Mouse (Mus musculus): ENCODE measurements around the gene Srgn. TPM values are rescaled to one million over a fixed set of nuclear protein-coding genes. Genes with fewer than 3 reads are reported as not detected.

Srgn gene
- polyA plus RNA-seq, 1 experiment from 2014 or later: 6.9 TPM

- DNase-seq (ENCODE audit: low spot score): no peak
- WGBS: 92% methylated on average over 12 of the region's 12 CpGs
- H3K36me3 ChIP-seq (replicated peaks; ENCODE audit: control insufficient read depth, insufficient read depth, low read depth, low read length): no peaks in the 10 kb centered on the region
- no peak for ATAC-seq (replicated peaks; ENCODE audit: insufficient number of reproducible peaks, low FRiP score, low TSS enrichment, low read depth)
- no peak overlapping the region for H3K27ac ChIP-seq (replicated peaks; ENCODE audit: low read depth, low read length)
- H3K4me3 ChIP-seq (ENCODE audit: low read depth, low read length): no peak overlapping the region
- H3K9ac ChIP-seq (replicated peaks; ENCODE audit: low read length): no peak overlapping the region
- no peaks in the 10 kb centered on the region for H3K27me3 ChIP-seq (ENCODE audit: control insufficient read depth, insufficient read depth, low read length)
- no peaks in the 10 kb centered on the region for H3K9me3 ChIP-seq (replicated peaks; ENCODE audit: control insufficient read depth, low read length)
- H3K4me2 ChIP-seq (ENCODE audit: low read depth, low read length): no peak overlapping the region
- no peaks in the 10 kb centered on the region for H3K4me1 ChIP-seq (ENCODE audit: control insufficient read depth, insufficient read depth, low read length)
Measured at GRCm38 (mm10) chr10:62541499-62541898, 14.2 kb upstream of the Srgn start.

GRCm38 (mm10) chr10:62540800-62541199, 13.5 kb upstream of the Srgn start:
- H3K9ac ChIP-seq (replicated peaks; ENCODE audit: low read length): no peak overlapping the region
- H3K4me2 ChIP-seq (ENCODE audit: low read depth, low read length): no peak overlapping the region
- ATAC-seq (replicated peaks; ENCODE audit: insufficient number of reproducible peaks, low FRiP score, low TSS enrichment, low read depth) (no peak), DNase-seq (ENCODE audit: low spot score) (no peak)
- no peaks in the 10 kb centered on the region for H3K27me3 ChIP-seq (ENCODE audit: control insufficient read depth, insufficient read depth, low read length)
- no peak overlapping the region for H3K4me3 ChIP-seq (ENCODE audit: low read depth, low read length)
- H3K36me3 ChIP-seq (replicated peaks; ENCODE audit: control insufficient read depth, insufficient read depth, low read depth, low read length): no peaks in the 10 kb centered on the region
- H3K4me1 ChIP-seq (ENCODE audit: control insufficient read depth, insufficient read depth, low read length): no peaks in the 10 kb centered on the region
- no peaks in the 10 kb centered on the region for H3K9me3 ChIP-seq (replicated peaks; ENCODE audit: control insufficient read depth, low read length)
- 61% methylated on average over 3 of the region's 3 CpGs for WGBS
- H3K27ac ChIP-seq (replicated peaks; ENCODE audit: low read depth, low read length): no peak overlapping the region

- H3K4me2 ChIP-seq (ENCODE audit: low read depth, low read length): no peak overlapping the region
- WGBS: 84% methylated on average over 7 of the region's 7 CpGs
- DNase-seq (ENCODE audit: low spot score): no peak
Measured at GRCm38 (mm10) chr10:62534509-62534908, 7.3 kb upstream of the Srgn start.

GRCm38 (mm10) chr10:62532832-62533231, 5.6 kb upstream of the Srgn start:
- no peak for ATAC-seq (replicated peaks; ENCODE audit: insufficient number of reproducible peaks, low FRiP score, low TSS enrichment, low read depth)
- WGBS: 60% methylated on average over 2 of the region's 2 CpGs
- no peak for DNase-seq (ENCODE audit: low spot score)
- no peaks in the 10 kb centered on the region for H3K9me3 ChIP-seq (replicated peaks; ENCODE audit: control insufficient read depth, low read length)
- no peak overlapping the region for H3K4me2 ChIP-seq (ENCODE audit: low read depth, low read length)
- H3K27me3 ChIP-seq (ENCODE audit: control insufficient read depth, insufficient read depth, low read length): no peaks in the 10 kb centered on the region
- H3K4me3 ChIP-seq (ENCODE audit: low read depth, low read length): no peak overlapping the region
- no peak overlapping the region for H3K27ac ChIP-seq (replicated peaks; ENCODE audit: low read depth, low read length)
- H3K9ac ChIP-seq (replicated peaks; ENCODE audit: low read length): no peak overlapping the region
- no peaks in the 10 kb centered on the region for H3K36me3 ChIP-seq (replicated peaks; ENCODE audit: control insufficient read depth, insufficient read depth, low read depth, low read length)
- no peaks in the 10 kb centered on the region for H3K4me1 ChIP-seq (ENCODE audit: control insufficient read depth, insufficient read depth, low read length)

More at GRCm38 (mm10) chr10:62534509-62534908, 7.3 kb upstream of the Srgn start:
- no peaks in the 10 kb centered on the region for H3K4me1 ChIP-seq (ENCODE audit: control insufficient read depth, insufficient read depth, low read length)
- H3K9ac ChIP-seq (replicated peaks; ENCODE audit: low read length): no peak overlapping the region
- H3K27me3 ChIP-seq (ENCODE audit: control insufficient read depth, insufficient read depth, low read length): no peaks in the 10 kb centered on the region
- no peaks in the 10 kb centered on the region for H3K36me3 ChIP-seq (replicated peaks; ENCODE audit: control insufficient read depth, insufficient read depth, low read depth, low read length)
- H3K27ac ChIP-seq (replicated peaks; ENCODE audit: low read depth, low read length): no peak overlapping the region
- no peaks in the 10 kb centered on the region for H3K9me3 ChIP-seq (replicated peaks; ENCODE audit: control insufficient read depth, low read length)
- H3K4me3 ChIP-seq (ENCODE audit: low read depth, low read length): no peak overlapping the region
- ATAC-seq (replicated peaks; ENCODE audit: insufficient number of reproducible peaks, low FRiP score, low TSS enrichment, low read depth): no peak

GRCm38 (mm10) chr10:62530183-62530582, 2.9 kb upstream of the Srgn start:
- Histone ChIP-seq H3K36me3 (replicated peaks; ENCODE audit: control insufficient read depth, insufficient read depth, low read depth, low read length) (no peaks in the 10 kb centered on the region), H3K4me3 (ENCODE audit: low read depth, low read length) (no peak overlapping the region), H3K27me3 (ENCODE audit: control insufficient read depth, insufficient read depth, low read length) (no peaks in the 10 kb centered on the region), H3K4me2 (ENCODE audit: low read depth, low read length) (no peak overlapping the region), H3K27ac (replicated peaks; ENCODE audit: low read depth, low read length) (no peak overlapping the region), H3K4me1 (ENCODE audit: control insufficient read depth, insufficient read depth, low read length) (no peaks in the 10 kb centered on the region), H3K9ac (replicated peaks; ENCODE audit: low read length) (no peak overlapping the region), H3K9me3 (replicated peaks; ENCODE audit: control insufficient read depth, low read length) (no peaks in the 10 kb centered on the region)
- ATAC-seq (replicated peaks; ENCODE audit: insufficient number of reproducible peaks, low FRiP score, low TSS enrichment, low read depth): no peak
- DNase-seq (ENCODE audit: low spot score): no peak
- 81% methylated on average over 9 of the region's 9 CpGs for WGBS

- WGBS: 81% methylated on average over 7 of the region's 7 CpGs
- Histone ChIP-seq H3K27me3 (ENCODE audit: control insufficient read depth, insufficient read depth, low read length) (no peaks in the 10 kb centered on the region), H3K36me3 (replicated peaks; ENCODE audit: control insufficient read depth, insufficient read depth, low read depth, low read length) (no peaks in the 10 kb centered on the region), H3K27ac (replicated peaks; ENCODE audit: low read depth, low read length) (no peak overlapping the region), H3K4me3 (ENCODE audit: low read depth, low read length) (no peak overlapping the region), H3K9me3 (replicated peaks; ENCODE audit: control insufficient read depth, low read length) (no peaks in the 10 kb centered on the region), H3K4me1 (ENCODE audit: control insufficient read depth, insufficient read depth, low read length) (no peaks in the 10 kb centered on the region), H3K9ac (replicated peaks; ENCODE audit: low read length) (no peak overlapping the region), H3K4me2 (ENCODE audit: low read depth, low read length) (no peak overlapping the region)
- DNase-seq (ENCODE audit: low spot score) (no peak), ATAC-seq (replicated peaks; ENCODE audit: insufficient number of reproducible peaks, low FRiP score, low TSS enrichment, low read depth) (no peak)
Measured at GRCm38 (mm10) chr10:62522346-62522950, 4.8 kb downstream of the Srgn start.

GRCm38 (mm10) chr10:62521763-62522162, 5.5 kb downstream of the Srgn start:
- Histone ChIP-seq H3K4me3 (ENCODE audit: low read depth, low read length) (no peak overlapping the region), H3K27ac (replicated peaks; ENCODE audit: low read depth, low read length) (no peak overlapping the region), H3K36me3 (replicated peaks; ENCODE audit: control insufficient read depth, insufficient read depth, low read depth, low read length) (no peaks in the 10 kb centered on the region), H3K4me1 (ENCODE audit: control insufficient read depth, insufficient read depth, low read length) (no peaks in the 10 kb centered on the region), H3K4me2 (ENCODE audit: low read depth, low read length) (no peak overlapping the region), H3K27me3 (ENCODE audit: control insufficient read depth, insufficient read depth, low read length) (no peaks in the 10 kb centered on the region), H3K9me3 (replicated peaks; ENCODE audit: control insufficient read depth, low read length) (no peaks in the 10 kb centered on the region), H3K9ac (replicated peaks; ENCODE audit: low read length) (no peak overlapping the region)
- WGBS: 79% methylated on average over 4 of the region's 4 CpGs
- no peak for DNase-seq (ENCODE audit: low spot score)
- no peak for ATAC-seq (replicated peaks; ENCODE audit: insufficient number of reproducible peaks, low FRiP score, low TSS enrichment, low read depth)

GRCm38 (mm10) chr10:62520911-62521310, 6.3 kb downstream of the Srgn start:
- no peaks in the 10 kb centered on the region for H3K36me3 ChIP-seq (replicated peaks; ENCODE audit: control insufficient read depth, insufficient read depth, low read depth, low read length)
- no peaks in the 10 kb centered on the region for H3K4me1 ChIP-seq (ENCODE audit: control insufficient read depth, insufficient read depth, low read length)
- H3K27ac ChIP-seq (replicated peaks; ENCODE audit: low read depth, low read length): no peak overlapping the region
- H3K4me3 ChIP-seq (ENCODE audit: low read depth, low read length): no peak overlapping the region
- H3K27me3 ChIP-seq (ENCODE audit: control insufficient read depth, insufficient read depth, low read length): no peaks in the 10 kb centered on the region
- no peak for ATAC-seq (replicated peaks; ENCODE audit: insufficient number of reproducible peaks, low FRiP score, low TSS enrichment, low read depth)
- no peak overlapping the region for H3K9ac ChIP-seq (replicated peaks; ENCODE audit: low read length)
- no peak for DNase-seq (ENCODE audit: low spot score)
- 69% methylated on average over 2 of the region's 2 CpGs for WGBS
- H3K4me2 ChIP-seq (ENCODE audit: low read depth, low read length): no peak overlapping the region
- H3K9me3 ChIP-seq (replicated peaks; ENCODE audit: control insufficient read depth, low read length): no peaks in the 10 kb centered on the region
